Mouse (Mus musculus) left cerebral cortex, adult 2 months (tissue): ENCODE results near the gene Trdmt1. TPM values are rescaled to one million over a fixed set of nuclear protein-coding genes. Genes with fewer than 3 reads are reported as not detected.

Source experiments
- DNase-seq, 2 experiments: peaks; one replicate each; pipeline ENCODE4 v3.0.0; 2021 to 2022; ENCODE audit warnings: low spot score in 2 of 2, mixed read lengths in 1 of 2; ENCODE audit errors: extremely low spot score in 1 of 2
- H3K27ac ChIP-seq: fragments of 200-600 bp; 2 replicates; pipeline ENCODE4 v1.8.1; 2022
- H3K4me3 ChIP-seq: fragments of 200-600 bp; 2 replicates; pipeline ENCODE4 v1.8.1; 2022
- CTCF ChIP-seq: fragments of 200-600 bp; IDR thresholded peaks from 2 replicates; pipeline ENCODE4 v1.8.1; 2022; ENCODE audit warnings: antibody characterized with exemption, mild to moderate bottlenecking, moderate library complexity
- intact Hi-C: fragments of 180-260 bp; cut with DNase I; formaldehyde crosslinking; loops from one replicate; pipeline ENCODE4 v1.15.1; 2025
- total RNA-seq, 2 experiments: library from RNA; stranded (reverse); gene quantifications; 2 replicates each; pipeline ENCODE4 v1.2.3; 2021

Trdmt1 gene
- total RNA-seq, 2 experiments from 2014 or later = 5.8 to 7.1 TPM

- intact Hi-C loops = loop anchor here (10.0 kb wide), 1 partner anchor 112 kb away; no protein-coding TSS in a partner anchor
- H3K27ac ChIP-seq = no peak overlapping the region
- no peak overlapping the region for H3K4me3 ChIP-seq
- no peak for DNase-seq
- TF ChIP-seq CTCF = no peak
Measured at GRCm38 (mm10) chr2:13527125-13527524, 17.3 kb downstream of the Trdmt1 start.

- intact Hi-C loops = loop anchor here (10.0 kb wide), 1 partner anchor 111 kb away; no protein-coding TSS in a partner anchor
- no peak overlapping the region for H3K27ac ChIP-seq
Measured at GRCm38 (mm10) chr2:13526205-13526604, 18.3 kb downstream of the Trdmt1 start.

GRCm38 (mm10) chr2:13523540-13524456 is 20.7 kb downstream of the Trdmt1 start:
- intact Hi-C loops = loop anchor here (10.0 kb wide), 1 partner anchor 109 kb away; no protein-coding TSS in a partner anchor
- H3K27ac ChIP-seq = 0 out of 2 replicates have a peak overlapping the region, but pooled peaks have one; percentile 0
- no peak for TF ChIP-seq CTCF
- no peak overlapping the region for H3K4me3 ChIP-seq
- DNase-seq = peak; percentile 31 to 55

More at GRCm38 (mm10) chr2:13526205-13526604, 18.3 kb downstream of the Trdmt1 start:
- no peak for TF ChIP-seq CTCF
- H3K4me3 ChIP-seq = no peak overlapping the region
- no peak for DNase-seq

GRCm38 (mm10) chr2:13522106-13522505 is 22.4 kb downstream of the Trdmt1 start:
- H3K4me3 ChIP-seq = no peak overlapping the region
- intact Hi-C loops = loop anchor here (10.0 kb wide), 1 partner anchor 107 kb away; no protein-coding TSS in a partner anchor
- no peak for DNase-seq
- no peak for TF ChIP-seq CTCF
- H3K27ac ChIP-seq = no peak overlapping the region

- intact Hi-C loops = no loop called here
- Histone ChIP-seq H3K27ac (no peak overlapping the region), H3K4me3 (no peak overlapping the region)
- TF ChIP-seq CTCF = no peak
- no peak for DNase-seq
Measured at GRCm38 (mm10) chr2:13514949-13515348, 29.5 kb downstream of the Trdmt1 start.

- intact Hi-C loops = no loop called here
- Histone ChIP-seq H3K27ac (no peak overlapping the region), H3K4me3 (no peak overlapping the region)
- no peak for DNase-seq
- no peak for TF ChIP-seq CTCF
Measured at GRCm38 (mm10) chr2:13502717-13503116, 41.8 kb downstream of the Trdmt1 start.

- no peak for DNase-seq
- intact Hi-C loops = no loop called here
- TF ChIP-seq CTCF = no peak
- H3K4me3 ChIP-seq = no peak overlapping the region
- no peak overlapping the region for H3K27ac ChIP-seq
Measured at GRCm38 (mm10) chr2:13501553-13501952, 42.9 kb downstream of the Trdmt1 start.

GRCm38 (mm10) chr2:13500298-13500999 is 44.0 kb downstream of the Trdmt1 start:
- H3K4me3 ChIP-seq = no peak overlapping the region
- no peak for DNase-seq

GRCm38 (mm10) chr2:13499196-13499595 is 45.3 kb downstream of the Trdmt1 start:
- no peak for DNase-seq
- TF ChIP-seq CTCF = no peak
- no peak overlapping the region for H3K27ac ChIP-seq
- intact Hi-C loops = no loop called here
- H3K4me3 ChIP-seq = no peak overlapping the region

More at GRCm38 (mm10) chr2:13500298-13500999, 44.0 kb downstream of the Trdmt1 start:
- intact Hi-C loops = no loop called here
- TF ChIP-seq CTCF = no peak
- H3K27ac ChIP-seq = no peak overlapping the region

- Histone ChIP-seq H3K4me3 (no peak overlapping the region), H3K27ac (no peak overlapping the region)
- intact Hi-C loops = no loop called here
- no peak for TF ChIP-seq CTCF
- DNase-seq = no peak
Measured at GRCm38 (mm10) chr2:13496087-13496486, 48.4 kb downstream of the Trdmt1 start.

- Histone ChIP-seq H3K27ac (no peak overlapping the region), H3K4me3 (no peak overlapping the region)
- no peak for TF ChIP-seq CTCF
- DNase-seq = no peak
- intact Hi-C loops = no loop called here
Measured at GRCm38 (mm10) chr2:13492927-13493326, 51.5 kb downstream of the Trdmt1 start.

GRCm38 (mm10) chr2:13491734-13492133 is 52.7 kb downstream of the Trdmt1 start, which contains the start of gene Cubn:
TSS of gene Cubn (minus strand) at chr2:13491813.
- no peak for TF ChIP-seq CTCF
- no peak for DNase-seq
- Histone ChIP-seq H3K4me3 (no peak within 1 kb of the TSS), H3K27ac (no peak within 1 kb of the TSS)
- intact Hi-C loops = no loop called here
